Mouse (Mus musculus) CH12.LX (cell line): ENCODE data around the gene Itgal. TPM values are rescaled to one million over a fixed set of nuclear protein-coding genes. Genes with fewer than 3 reads are reported as not detected.

Experiments
- DNase-seq: peaks from one replicate; pipeline ENCODE4 v3.0.0-alpha.2; 2013; ENCODE audit errors: extremely low read depth
- H3K27ac ChIP-seq: 2 replicates; pipeline ENCODE4 v1.5.1; 2012; ENCODE audit warnings: low read depth, mild to moderate bottlenecking, control low read depth, moderate library complexity; ENCODE audit not compliant: insufficient read depth
- H3K27me3 ChIP-seq: replicated peaks from 2 replicates; pipeline ENCODE3; 2012; ENCODE audit warnings: inconsistent platforms
- H3K36me3 ChIP-seq, 2 experiments: replicated peaks in 1 of 2; 2 replicates each; pipeline versions ENCODE3 to v1.6.1; 2012; ENCODE audit warnings: inconsistent platforms in 1 of 2, low read length in 1 of 2, mild to moderate bottlenecking in 1 of 2, mixed read lengths in 1 of 2, moderate library complexity in 1 of 2; ENCODE audit not compliant: control insufficient read depth in 1 of 2, insufficient read depth in 1 of 2
- H3K4me1 ChIP-seq, 2 experiments: 2 replicates each; pipeline ENCODE4 v1.6.1; 2012; ENCODE audit warnings: inconsistent platforms in 1 of 2, moderate library complexity in 1 of 2; ENCODE audit not compliant: insufficient read depth in 2 of 2, control insufficient read depth in 1 of 2
- H3K4me2 ChIP-seq: 2 replicates; pipeline ENCODE4 v1.6.1; 2012; ENCODE audit warnings: low read depth, mild to moderate bottlenecking, control low read depth; ENCODE audit not compliant: poor library complexity, insufficient read depth, severe bottlenecking
- H3K4me3 ChIP-seq, 3 experiments: fragments of 150-350 bp in 1 of 3; sonication (generic) in 1 of 3; replicated peaks in 1 of 3; 2 replicates each; pipeline versions ENCODE3 to v1.5.1; 2011 to 2012; ENCODE audit warnings: low read depth in 2 of 3, low read length in 2 of 3, mild to moderate bottlenecking in 2 of 3, moderate library complexity in 2 of 3, control low read depth in 1 of 3, improper control_type of control experiment in 1 of 3, inconsistent platforms in 1 of 3, mixed read lengths in 1 of 3; ENCODE audit not compliant: poor library complexity in 1 of 3
- H3K79me2 ChIP-seq: replicated peaks from 2 replicates; pipeline ENCODE4 v1.6.1; 2012; ENCODE audit warnings: mild to moderate bottlenecking, moderate library complexity; ENCODE audit not compliant: control insufficient read depth, poor library complexity, insufficient read depth, severe bottlenecking; ENCODE audit errors: extremely low read depth
- H3K9ac ChIP-seq: 2 replicates; pipeline ENCODE4 v1.6.1; 2012; ENCODE audit warnings: low read depth, mild to moderate bottlenecking, control low read depth, moderate library complexity; ENCODE audit not compliant: insufficient read depth
- H3K9me3 ChIP-seq: replicated peaks from 2 replicates; pipeline ENCODE3; 2012; ENCODE audit warnings: low read length, inconsistent platforms, mixed read lengths
- CHD1 ChIP-seq: IDR thresholded peaks from 2 replicates; pipeline ENCODE4 v1.6.1; 2012; ENCODE audit warnings: low read depth, low read length, improper control_type of control experiment, inconsistent platforms
- CTCF ChIP-seq, 2 experiments: IDR thresholded peaks in 1 of 2; conservative IDR thresholded peaks in 1 of 2; 2 replicates each; pipeline ENCODE4 v1.5.1; 2011 to 2012; ENCODE audit warnings: low read depth in 2 of 2, low read length in 2 of 2, improper control_type of control experiment in 1 of 2, inconsistent platforms in 1 of 2, mild to moderate bottlenecking in 1 of 2, moderate library complexity in 1 of 2
- E2F4 ChIP-seq: IDR thresholded peaks from 2 replicates; pipeline ENCODE4 v1.6.1; 2011; ENCODE audit warnings: low read depth, low read length, improper control_type of control experiment; ENCODE audit not compliant: insufficient replicate concordance
- ELF1 ChIP-seq: IDR thresholded peaks from 2 replicates; pipeline ENCODE4 v1.6.1; 2014; ENCODE audit warnings: low read depth, mild to moderate bottlenecking, inconsistent platforms, low read length, improper control_type of control experiment
- EP300 ChIP-seq: IDR thresholded peaks from 2 replicates; pipeline ENCODE4 v1.6.1; 2011; ENCODE audit warnings: low read length, improper control_type of control experiment
- GABPA ChIP-seq: IDR thresholded peaks from 2 replicates; pipeline ENCODE4 v1.6.1; 2012; ENCODE audit warnings: low read depth, low read length, improper control_type of control experiment, inconsistent platforms; ENCODE audit not compliant: insufficient replicate concordance
- HCFC1 ChIP-seq: IDR thresholded peaks from 2 replicates; pipeline ENCODE4 v1.6.1; 2012; ENCODE audit warnings: low read depth, mild to moderate bottlenecking, inconsistent platforms, low read length, improper control_type of control experiment
- JUND ChIP-seq: conservative IDR thresholded peaks from 2 replicates; pipeline ENCODE4 v1.6.1; 2011; ENCODE audit warnings: low read depth, low read length, improper control_type of control experiment
- KAT2A ChIP-seq: IDR thresholded peaks from 2 replicates; pipeline ENCODE4 v1.6.1; 2012; ENCODE audit warnings: low read length, improper control_type of control experiment, inconsistent platforms; ENCODE audit not compliant: insufficient replicate concordance
- MAX ChIP-seq: IDR thresholded peaks from 2 replicates; pipeline ENCODE4 v1.6.1; 2011; ENCODE audit warnings: low read length, improper control_type of control experiment
- MAZ ChIP-seq: IDR thresholded peaks from 2 replicates; pipeline ENCODE4 v1.6.1; 2012; ENCODE audit warnings: low read depth, mild to moderate bottlenecking, inconsistent platforms, low read length, improper control_type of control experiment, moderate library complexity
- MXI1 ChIP-seq: IDR thresholded peaks from 2 replicates; pipeline ENCODE4 v1.6.1; 2011; ENCODE audit warnings: mild to moderate bottlenecking, low read depth, low read length, improper control_type of control experiment
- NELFE ChIP-seq: IDR thresholded peaks from 2 replicates; pipeline ENCODE4 v1.6.1; 2011; ENCODE audit warnings: low read depth, low read length, improper control_type of control experiment
- NRF1 ChIP-seq: IDR thresholded peaks from 2 replicates; pipeline ENCODE4 v1.6.1; 2014; ENCODE audit warnings: low read depth, mild to moderate bottlenecking, inconsistent platforms, low read length, improper control_type of control experiment, moderate library complexity
- PAX5 ChIP-seq: IDR thresholded peaks from 2 replicates; pipeline ENCODE4 v1.6.1; 2012; ENCODE audit warnings: low read length, inconsistent platforms, mixed read lengths
- POLR2A ChIP-seq: IDR thresholded peaks from 2 replicates; pipeline ENCODE4 v1.6.1; 2011; ENCODE audit warnings: low read depth, mild to moderate bottlenecking, improper control_type of control experiment, low read length
- POLR2AphosphoS2 ChIP-seq: IDR thresholded peaks from 2 replicates; pipeline ENCODE4 v1.6.1; 2011; ENCODE audit warnings: low read depth, low read length, improper control_type of control experiment
- RAD21 ChIP-seq: IDR thresholded peaks from 2 replicates; pipeline ENCODE4 v1.6.1; 2011; ENCODE audit warnings: low read depth, mild to moderate bottlenecking, low read length, improper control_type of control experiment, moderate library complexity
- RCOR1 ChIP-seq: conservative IDR thresholded peaks from 2 replicates; pipeline ENCODE4 v1.6.1; 2012; ENCODE audit warnings: low read depth, mild to moderate bottlenecking, inconsistent platforms, low read length, improper control_type of control experiment
- SIN3A ChIP-seq: IDR thresholded peaks from 2 replicates; pipeline ENCODE4 v1.6.1; 2012; ENCODE audit warnings: low read length, improper control_type of control experiment, inconsistent platforms
- SMC3 ChIP-seq: IDR thresholded peaks from 2 replicates; pipeline ENCODE4 v1.6.1; 2011; ENCODE audit warnings: low read depth, low read length, improper control_type of control experiment
- USF2 ChIP-seq: conservative IDR thresholded peaks from 2 replicates; pipeline ENCODE4 v1.6.1; 2011; ENCODE audit warnings: low read depth, low read length, improper control_type of control experiment
- ZC3H11A ChIP-seq: IDR thresholded peaks from 2 replicates; pipeline ENCODE4 v1.6.1; 2012; ENCODE audit warnings: low read depth, mild to moderate bottlenecking, inconsistent platforms, low read length, improper control_type of control experiment
- dilution Hi-C: fragments of 300-500 bp; cut with MboI; formaldehyde crosslinking; loops from 2 replicates; pipeline ENCODE4 v1.14.3; 2020; ENCODE audit warnings: low sequenced_read_pairs; ENCODE audit not compliant: extremely low pct_unique_long_range_greater_than_20kb, extremely low pct_ligation_motif_present
- in situ Hi-C: fragments of 300-500 bp; cut with MboI; formaldehyde crosslinking; loops from 3 replicates; pipeline ENCODE4 v1.14.3; 2019; ENCODE audit warnings: low sequenced_read_pairs, low pct_ligation_motif_present, low pct_unique_long_range_greater_than_20kb, mixed read lengths
- polyA plus RNA-seq: library from polyadenylated mRNA; unstranded; fragments of >175 nt; gene quantifications from 2 replicates; pipeline ENCODE4 v1.2.1, GENCODE M21; 2012; ENCODE audit warnings: low read depth; ENCODE audit not compliant: insufficient read length
- total RNA-seq, 2 experiments: library from RNA; depleted of rRNA; stranded (reverse); fragments of 300-350 nt in 1 of 2; fragments of >200 nt in 1 of 2; gene quantifications; 2 replicates each; pipeline ENCODE4 v1.2.3; 2012 to 2014

The Itgal gene
- total and polyA plus RNA-seq, 3 experiments, result 43.9 to 177 (median 69.0) TPM

- no peaks in the 10 kb centered on the region; a peak in 1 of 4 replicates for H3K4me1 ChIP-seq
- in situ Hi-C loops (loop anchor here (5.0 to 25.0 kb wide), 2 partner anchors 114 to 399 kb away; partner anchors contain the start of genes Fbrs and Orai3), dilution Hi-C loops (no loop called here)
- no peaks in the 10 kb centered on the region for H3K9me3 ChIP-seq
- DNase-seq, result no peak
- no peak overlapping the region for H3K4me2 ChIP-seq
- no peaks in the 10 kb centered on the region for H3K79me2 ChIP-seq
- TF ChIP-seq NRF1 (no peak), CTCF (conservative IDR thresholded peaks at IDR 0.05 in 1 of 2, IDR thresholded peaks at IDR 0.05 in 1 of 2; ENCODE audit: low read depth in 2 of 2, low read length in 2 of 2) (no peak), HCFC1 (no peak), POLR2A (no peak), CHD1 (no peak), E2F4 (no peak), USF2 (no peak), KAT2A (no peak), JUND (no peak)
- H3K9ac ChIP-seq, result no peak overlapping the region
- H3K27me3 ChIP-seq, result peaks cover 9% of the 10 kb centered on the region
- H3K27ac ChIP-seq, result no peak overlapping the region
- H3K4me3 ChIP-seq, result no peak overlapping the region
- H3K36me3 ChIP-seq, result no peaks in the 10 kb centered on the region
These were observed 67.4 kb downstream of the Itgal start for GRCm38 (mm10) chr7:127363475-127363921.

- Histone ChIP-seq H3K9me3 (no peaks in the 10 kb centered on the region), H3K36me3 (no peaks in the 10 kb centered on the region), H3K9ac (no peak overlapping the region), H3K4me1 (no peaks in the 10 kb centered on the region; a peak in 1 of 4 replicates), H3K4me2 (no peak overlapping the region), H3K4me3 (no peak overlapping the region), H3K79me2 (no peaks in the 10 kb centered on the region), H3K27me3 (peaks cover 9% of the 10 kb centered on the region), H3K27ac (no peak overlapping the region)
- in situ Hi-C loops (loop anchor here (5.0 to 25.0 kb wide), 2 partner anchors 113 to 398 kb away; partner anchors contain the start of genes Fbrs and Orai3), dilution Hi-C loops (no loop called here)
- no peak for DNase-seq
- TF ChIP-seq EP300 (no peak), MXI1 (no peak), SMC3 (no peak), PAX5 (no peak), GABPA (no peak), HCFC1 (no peak)
These were observed 68.1 kb downstream of the Itgal start for GRCm38 (mm10) chr7:127364166-127364565.

- no peaks in the 10 kb centered on the region for H3K79me2 ChIP-seq
- H3K9ac ChIP-seq, result no peak overlapping the region
- peaks cover 4% of the 10 kb centered on the region for H3K27me3 ChIP-seq
- no peaks in the 10 kb centered on the region for H3K36me3 ChIP-seq
- in situ Hi-C loops, result loop anchor here (25.0 kb wide), 1 partner anchor 396 kb away; the partner anchor contains the start of gene Orai3
- no peak overlapping the region for H3K4me2 ChIP-seq
- no peak for TF ChIP-seq NRF1
- no peak for TF ChIP-seq ZC3H11A
- no peak for TF ChIP-seq NELFE
- no peak for TF ChIP-seq POLR2AphosphoS2
- no peak for TF ChIP-seq ELF1
- no peak for TF ChIP-seq RAD21
- no peak for TF ChIP-seq GABPA
- no peak for TF ChIP-seq MAZ
- no peak for TF ChIP-seq KAT2A
- TF ChIP-seq RCOR1, result no peak
- no peak for TF ChIP-seq SIN3A
- TF ChIP-seq CHD1, result no peak
- no peak for TF ChIP-seq CTCF (conservative IDR thresholded peaks at IDR 0.05 in 1 of 2, IDR thresholded peaks at IDR 0.05 in 1 of 2; ENCODE audit: low read depth in 2 of 2, low read length in 2 of 2)
- no peak for TF ChIP-seq MAX
- no peaks in the 10 kb centered on the region for H3K9me3 ChIP-seq
- no peak overlapping the region for H3K27ac ChIP-seq
- no peaks in the 10 kb centered on the region; a peak in 1 of 4 replicates for H3K4me1 ChIP-seq
- dilution Hi-C loops, result no loop called here
- H3K4me3 ChIP-seq, result no peak overlapping the region
- DNase-seq, result no peak
These were observed 70.2 kb downstream of the Itgal start for GRCm38 (mm10) chr7:127366249-127366648.
